Mouse (Mus musculus) urinary bladder, adult 18-20 months (tissue): ENCODE measurements around the gene Rxfp1.

ENCODE experiments used
- DNase-seq, 2 experiments: peaks; one replicate each; pipeline ENCODE4 v3.0.0; 2022; ENCODE audit warnings: low spot score in 2 of 2, mixed read lengths in 2 of 2

Rxfp1 gene

DNA sequence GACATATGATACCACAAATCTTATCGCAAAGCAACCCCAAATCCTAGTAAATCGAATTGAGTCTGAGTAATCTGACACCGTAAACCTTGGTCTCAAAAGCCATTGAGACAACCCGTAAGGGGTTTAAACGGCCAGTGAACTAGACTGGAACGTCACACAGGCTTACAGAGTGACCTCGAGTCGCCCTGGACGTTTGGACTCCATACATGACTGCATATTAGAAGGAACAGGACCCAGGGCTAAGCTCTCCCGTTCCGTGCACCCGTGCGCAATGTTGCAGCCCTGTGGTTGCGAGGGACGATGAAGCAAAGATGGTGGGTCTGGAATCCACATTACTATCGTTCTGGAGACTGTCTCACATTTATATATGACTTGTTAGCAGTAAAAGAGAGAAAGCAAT is 65.5 kb downstream of the Rxfp1 start:
- DNase-seq = no peak

- DNase-seq = no peak
Observed at GRCm38 (mm10) chr3:79670556-79670955, 67.1 kb downstream of the Rxfp1 start.

DNA sequence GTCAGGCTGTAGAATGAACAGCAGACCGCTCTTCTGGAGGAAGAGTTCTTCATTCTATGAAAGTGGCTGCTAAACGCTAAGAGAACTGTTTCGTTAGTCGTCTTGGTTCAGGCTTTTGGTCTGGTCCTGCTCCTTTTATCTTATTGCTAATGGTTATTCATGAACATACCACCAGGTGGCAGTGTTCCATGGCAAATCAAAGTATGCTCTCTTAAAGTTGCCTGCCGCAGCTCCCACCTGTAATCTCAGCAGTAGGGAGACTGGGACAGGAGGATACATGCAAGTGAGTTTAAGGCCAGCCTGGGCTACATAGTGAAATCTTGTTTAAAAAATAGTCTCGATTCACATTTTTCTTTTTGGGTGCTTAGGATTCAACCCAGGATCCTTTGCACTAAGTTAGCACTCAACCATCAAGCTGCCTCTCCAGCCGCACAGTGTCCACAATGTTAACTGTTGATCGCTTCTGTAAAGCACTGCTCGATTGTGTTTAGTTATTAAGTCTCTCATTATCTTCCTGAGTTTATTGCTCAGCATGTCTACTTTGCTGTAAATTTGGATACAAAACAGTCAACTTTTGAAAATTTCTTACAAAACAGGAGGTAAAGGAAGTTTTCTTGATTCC is 72.8 kb downstream of the Rxfp1 start:
- DNase-seq = peak in 1 of 2 experiments; percentile 11

DNA sequence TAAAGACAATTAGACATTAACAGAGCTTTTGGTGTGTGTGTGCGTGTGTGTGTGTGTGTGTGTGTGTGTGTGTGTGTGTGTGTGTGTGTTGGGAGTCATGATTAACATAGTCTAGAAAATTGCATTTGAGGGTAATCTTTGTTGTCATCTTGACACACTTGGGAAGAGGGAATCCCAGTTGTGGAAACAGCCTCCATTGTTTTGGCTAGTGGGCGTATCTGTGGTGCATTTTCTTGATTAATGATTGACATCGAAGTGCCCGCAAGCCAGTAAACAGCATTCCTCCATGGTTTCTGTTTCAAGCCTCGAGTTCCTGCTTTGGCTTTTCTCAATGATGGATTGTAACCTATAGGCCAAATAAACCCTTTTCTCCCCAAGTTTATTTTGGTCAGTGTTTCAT is 81.0 kb downstream of the Rxfp1 start:
- no peak for DNase-seq

GRCm38 (mm10) chr3:79652129-79652528 is 85.6 kb downstream of the Rxfp1 start:
- DNase-seq = no peak

DNA sequence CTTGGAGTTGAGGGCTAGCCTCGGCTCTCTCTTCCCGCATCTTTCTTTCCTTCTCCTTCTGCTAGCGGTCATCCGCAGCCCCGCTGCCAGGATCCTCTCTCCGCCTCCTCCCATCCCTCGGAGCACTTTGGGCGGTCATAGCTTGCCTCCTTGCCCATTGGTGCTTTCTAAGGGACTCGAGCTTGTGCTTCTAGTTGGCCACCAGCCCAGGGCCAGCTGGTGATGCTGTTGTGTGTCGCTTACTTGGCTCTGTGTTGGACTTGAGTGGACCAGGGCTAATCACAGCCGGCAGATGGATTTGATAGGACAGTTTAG is 108.3 kb downstream of the Rxfp1 start, which contains the start of gene Etfdh:
Etfdh (minus strand) TSS at position 85 of the 315 bp plus-strand sequence.
- DNase-seq = peak in 1 of 2 experiments; percentile 29

DNA sequence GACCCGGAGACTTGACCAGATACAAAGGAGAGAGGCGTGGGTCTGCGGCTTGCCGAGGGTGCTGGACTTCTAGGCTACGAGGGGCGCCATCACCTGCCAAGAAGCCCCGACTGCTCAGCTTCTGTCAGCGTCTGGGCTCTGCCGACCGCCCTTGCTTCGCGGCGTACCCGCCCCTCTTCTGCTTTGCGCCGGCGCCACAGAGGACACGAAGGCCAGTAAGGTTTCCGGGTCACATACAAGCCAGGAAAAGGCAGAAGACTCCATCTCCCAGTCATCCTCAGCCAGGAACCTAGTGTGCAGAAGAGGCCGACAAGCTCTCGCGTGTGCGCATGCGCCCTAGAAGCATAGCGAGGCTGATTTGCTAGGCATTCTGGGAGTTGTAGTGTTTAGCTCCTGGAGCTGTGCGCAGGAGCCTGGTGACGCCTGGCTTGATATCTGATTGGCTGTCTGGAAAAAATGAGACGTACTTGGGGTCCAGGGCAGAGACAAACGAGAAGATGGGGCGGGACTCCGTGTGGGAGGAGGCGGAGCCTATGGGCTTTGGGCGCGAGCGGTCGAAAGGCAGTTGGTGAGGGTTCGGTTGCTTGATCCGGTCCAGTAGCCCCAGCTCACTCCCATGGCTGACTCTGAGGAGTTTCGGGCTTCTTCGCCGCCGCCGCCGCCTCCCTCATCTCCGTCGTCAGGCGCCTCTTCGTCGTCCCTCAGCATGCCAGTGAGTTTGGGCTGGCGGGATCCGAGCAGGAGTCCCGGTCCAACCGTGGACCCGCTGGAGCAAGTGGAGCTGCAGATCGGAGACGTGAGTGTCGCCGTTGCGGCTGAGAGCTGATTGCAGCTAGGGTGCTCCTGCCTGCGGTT is 108.9 kb downstream of the Rxfp1 start, which contains the start of gene 4930579G24Rik:
4930579G24Rik (plus strand) TSS at position 519 of the 855 bp plus-strand sequence.
- DNase-seq = peak; percentile 88 to 94

- DNase-seq = no peak
Observed at GRCm38 (mm10) chr3:79628182-79628560, 109.5 kb downstream of the Rxfp1 start.

DNA sequence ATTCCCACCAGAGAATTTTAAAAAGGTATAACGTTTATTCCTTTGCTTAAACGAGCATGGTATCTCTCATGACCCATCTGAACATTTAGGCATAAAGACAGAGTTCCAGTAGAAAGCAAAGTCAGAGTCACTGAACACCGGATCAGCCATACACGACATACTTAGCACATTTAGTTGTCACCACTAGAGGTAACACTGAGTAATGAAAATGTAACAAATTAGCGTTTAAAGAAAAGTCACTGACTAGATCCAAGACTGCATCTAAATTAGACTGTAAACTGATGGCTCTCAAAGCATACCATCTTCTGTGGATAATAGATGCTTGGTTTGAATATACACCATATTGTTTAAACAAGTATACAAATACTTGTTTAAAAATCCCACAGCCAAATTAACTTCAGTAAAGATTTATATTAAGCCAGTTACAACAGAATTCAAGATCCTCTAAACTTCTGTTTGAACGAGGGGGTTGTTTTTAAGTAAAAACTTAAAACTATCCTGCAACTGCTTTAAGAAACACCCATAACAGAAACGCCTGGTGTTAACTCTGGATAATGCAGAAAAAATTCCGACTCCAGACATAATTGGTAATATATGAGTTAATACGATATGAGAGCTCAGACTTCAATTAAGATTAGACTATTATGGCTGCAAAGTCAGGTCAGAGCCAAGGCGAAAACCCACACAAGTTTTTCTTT is 110.0 kb downstream of the Rxfp1 start:
- no peak for DNase-seq

DNA sequence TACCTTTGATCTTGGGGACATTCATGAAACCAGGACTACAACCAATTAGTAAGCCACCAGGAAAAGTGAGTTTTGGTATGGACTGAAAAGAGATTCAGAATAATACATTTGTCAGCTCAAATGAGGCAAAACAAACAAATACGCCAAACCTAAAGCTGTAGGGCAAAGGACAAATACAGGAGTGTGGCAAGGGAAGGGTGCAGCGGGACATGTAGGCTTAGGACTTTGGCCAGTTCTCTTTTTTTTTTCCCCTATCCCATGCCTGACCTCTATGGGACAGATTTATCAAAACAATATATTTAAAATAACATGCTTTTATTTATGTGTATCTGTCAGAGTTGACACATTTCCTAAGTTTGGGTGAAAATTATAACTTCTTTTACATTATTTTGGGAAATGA is 127.8 kb downstream of the Rxfp1 start:
- DNase-seq = no peak

DNA sequence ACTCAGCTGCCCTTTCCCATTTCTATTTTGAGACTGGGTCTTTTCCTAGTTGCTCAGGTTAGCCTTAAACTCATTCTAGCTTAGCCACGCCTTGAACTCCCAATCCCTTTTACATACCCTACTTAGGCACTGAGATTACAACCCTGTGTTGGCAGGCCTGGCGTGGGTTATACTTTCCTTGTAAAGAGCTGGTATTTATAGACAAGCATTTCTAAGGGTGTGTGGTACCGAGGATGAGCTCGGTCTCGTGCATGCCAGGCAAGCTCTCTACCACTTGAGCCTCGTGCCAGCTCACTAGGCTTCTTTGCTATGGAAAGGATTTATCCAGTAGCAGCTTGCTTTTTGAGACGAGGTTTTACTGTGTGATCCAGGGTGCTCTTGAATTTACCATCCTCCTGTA is 142.2 kb downstream of the Rxfp1 start:
- DNase-seq = no peak

- DNase-seq = no peak
Observed at GRCm38 (mm10) chr3:79591793-79592471, 145.7 kb downstream of the Rxfp1 start.
